Mouse (Mus musculus) CH12F3 (cell line): Measurements from ENCODE around the gene Gm884.

Experiments
- in situ Hi-C: fragments of 300-500 bp; cut with MboI; formaldehyde crosslinking; loops from 2 replicates; pipeline ENCODE4 v1.14.3; 2020; ENCODE audit warnings: low sequenced_read_pairs

Gene Gm884

DNA sequence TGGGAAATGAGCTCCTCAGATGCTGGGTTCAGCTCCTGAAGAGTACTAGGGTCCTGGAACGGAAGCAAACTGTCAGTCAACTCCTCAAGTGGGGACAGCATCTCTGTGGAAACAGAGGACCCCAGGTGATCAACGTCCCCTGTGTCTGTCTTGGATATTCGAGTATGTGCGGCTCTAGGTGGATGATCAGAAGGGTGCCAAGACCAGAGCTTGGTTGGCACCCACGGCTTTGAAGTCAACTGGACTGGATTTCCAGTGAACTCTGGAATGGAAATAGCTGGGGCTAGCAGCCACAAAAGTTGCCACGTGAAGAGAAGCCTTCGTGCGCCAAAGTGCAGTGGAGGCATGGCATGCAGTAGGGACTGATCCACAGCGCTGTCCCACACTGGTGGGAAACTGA is at the start of gene Gm884:
Gene Gm884, minus strand, starts transcription at position 101 of the 400 bp plus-strand sequence.
- in situ Hi-C loops = no loop called here

DNA sequence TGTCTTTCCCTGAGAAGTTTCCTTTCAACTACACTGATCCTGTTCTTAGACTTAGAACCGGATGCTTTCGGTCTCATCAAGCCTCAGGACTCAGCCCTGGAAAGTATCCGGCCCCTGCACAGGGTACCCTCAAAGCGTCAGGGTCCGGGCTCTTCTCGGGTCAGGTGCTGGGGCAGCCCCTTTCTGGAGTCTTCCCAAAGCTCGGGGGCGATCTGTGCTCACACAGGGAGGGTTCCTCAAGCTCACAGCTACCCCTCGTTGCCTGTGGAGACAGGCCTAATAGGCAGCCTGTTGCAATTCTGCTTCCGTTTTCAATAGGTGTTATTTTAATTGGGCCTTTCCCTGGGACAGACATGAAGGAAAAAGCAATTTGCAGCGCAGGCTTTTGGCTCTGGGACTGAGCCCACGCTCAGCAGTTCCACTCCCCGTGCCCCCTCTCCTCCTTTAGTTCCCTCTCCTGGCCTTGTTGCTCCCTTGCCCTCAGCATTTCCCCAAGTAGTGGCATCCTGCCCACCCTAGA is 46.0 kb upstream of the Gm884 start:
- in situ Hi-C loops = no loop called here

DNA sequence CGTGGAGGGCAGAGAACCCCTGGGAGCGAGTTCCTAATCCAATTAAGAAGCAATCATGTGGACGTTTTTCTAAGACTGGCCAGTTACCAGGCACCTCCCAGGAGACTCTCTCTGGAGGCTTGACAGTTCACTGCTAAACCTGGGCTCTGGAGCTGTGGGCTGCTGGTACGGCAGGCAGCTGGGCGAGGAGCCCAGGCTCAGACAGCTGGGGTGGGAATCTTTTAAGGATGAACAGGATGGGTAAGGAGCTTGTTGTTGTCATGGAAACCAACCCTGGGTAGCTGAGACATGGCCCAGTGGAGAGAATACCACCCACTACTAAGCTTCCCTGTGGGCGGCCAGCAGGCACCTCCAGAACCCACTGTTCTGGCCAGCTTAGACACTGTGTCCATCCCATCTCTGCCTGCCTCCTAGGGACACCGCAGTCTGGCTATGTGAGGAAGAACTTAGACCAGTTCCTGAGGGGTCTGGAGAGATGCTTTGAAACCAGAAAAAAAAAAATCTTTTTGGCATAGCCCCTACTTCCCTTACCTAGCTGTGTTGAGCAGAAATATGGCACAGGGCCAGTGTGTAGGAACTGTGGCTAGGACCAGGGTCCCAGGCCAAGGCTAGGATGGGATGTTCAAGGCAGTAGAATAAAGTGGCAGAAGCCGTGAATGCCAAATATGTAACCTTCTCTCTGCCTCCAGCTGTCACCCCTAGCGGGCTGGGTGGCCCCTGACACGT is 45.4 kb upstream of the Gm884 start:
- in situ Hi-C loops = no loop called here

DNA sequence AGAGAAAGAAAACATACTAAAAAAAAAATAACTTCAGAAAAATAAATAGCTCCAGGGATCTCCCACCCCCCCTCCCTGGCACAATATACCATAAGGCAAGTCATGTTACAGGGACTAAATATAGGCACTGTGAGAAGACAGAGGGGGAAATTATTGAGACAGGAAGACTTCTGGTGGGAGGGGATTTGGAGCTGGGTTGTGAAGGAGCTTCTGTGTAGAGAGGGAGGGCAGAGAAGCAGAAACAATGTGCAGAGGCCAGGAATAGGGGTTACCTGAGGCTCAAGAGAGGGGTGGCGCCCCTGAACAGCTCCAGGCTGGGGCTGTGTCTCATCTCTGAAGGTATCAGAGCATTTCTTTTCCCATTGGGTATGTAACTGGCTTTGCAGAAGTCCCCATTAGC is 44.8 kb upstream of the Gm884 start:
- in situ Hi-C loops = no loop called here

DNA sequence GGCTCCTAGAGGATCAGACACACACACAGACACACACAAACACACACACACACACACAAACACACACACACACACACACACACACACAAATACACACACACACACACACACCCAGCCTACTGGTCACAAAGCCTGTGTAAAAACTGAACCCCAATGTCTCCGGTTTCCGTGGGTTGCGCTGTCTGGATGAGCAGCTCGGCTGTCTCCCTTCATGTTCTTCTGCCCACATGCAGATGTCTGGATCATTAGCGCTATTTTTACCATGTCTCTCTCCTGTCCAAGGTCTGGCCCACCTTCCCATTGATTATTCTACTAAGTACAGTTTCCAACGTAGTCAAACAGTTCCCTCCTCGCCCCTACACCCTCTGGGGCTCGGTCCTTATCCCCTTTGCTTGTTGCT is 42.2 kb upstream of the Gm884 start:
- in situ Hi-C loops = no loop called here

DNA sequence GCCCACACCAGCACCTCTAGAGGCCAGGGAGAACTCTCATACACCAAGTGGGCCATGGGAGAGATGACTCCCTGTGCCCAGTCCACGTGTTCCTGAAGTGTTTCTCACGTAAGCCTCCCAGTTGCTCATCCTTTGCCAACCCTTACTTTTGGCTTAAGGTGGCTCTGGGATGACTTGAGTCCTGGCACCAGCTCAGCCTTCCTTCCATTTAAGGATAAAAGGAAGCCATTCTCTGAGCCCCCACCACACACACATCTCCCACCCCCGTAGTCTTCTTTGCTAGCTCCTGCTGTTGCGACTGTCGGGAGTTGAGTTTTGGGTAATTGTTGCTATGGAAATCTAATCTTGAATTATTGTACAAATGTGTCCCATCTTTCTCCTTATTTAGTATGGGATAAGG is 41.6 kb upstream of the Gm884 start:
- in situ Hi-C loops = no loop called here

DNA sequence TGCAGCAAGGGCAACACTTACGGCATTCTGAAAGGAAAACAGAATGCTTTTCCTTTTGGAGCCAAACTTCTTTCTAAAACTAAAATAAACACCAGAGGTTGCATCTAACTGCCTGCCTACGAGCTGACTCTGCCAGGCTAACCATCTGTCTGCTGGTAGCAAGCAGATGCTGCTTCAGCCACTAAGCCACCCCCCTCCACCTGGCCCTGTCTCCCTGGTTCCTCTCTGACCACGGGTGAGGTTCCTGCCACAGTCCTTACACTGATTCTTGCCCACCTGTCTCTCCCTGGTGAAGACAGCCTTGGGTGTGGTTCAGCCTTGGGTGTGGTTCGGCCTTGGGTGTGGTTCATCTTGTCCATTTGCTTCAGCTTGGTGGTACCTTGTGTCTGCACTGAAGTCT is 40.9 kb upstream of the Gm884 start:
- in situ Hi-C loops = no loop called here

DNA sequence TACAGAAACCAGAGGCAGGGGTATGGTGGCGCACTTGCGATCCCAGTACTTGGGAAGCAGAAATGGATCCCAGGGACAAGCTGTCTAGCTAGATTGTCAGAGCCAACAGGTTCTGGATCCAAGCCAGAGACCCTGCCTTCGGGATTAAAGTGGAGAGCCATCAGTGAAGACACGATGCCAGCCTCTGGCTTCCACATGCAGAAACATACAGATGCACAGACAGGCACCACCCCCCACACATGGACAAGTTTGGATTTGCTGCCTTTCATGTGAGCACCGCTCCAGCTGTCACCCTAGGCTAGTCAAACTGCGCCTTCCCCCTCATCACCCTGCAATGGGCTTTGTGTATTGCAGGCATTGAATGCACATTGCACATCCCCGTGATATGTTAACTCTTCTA is 37.2 kb upstream of the Gm884 start:
- in situ Hi-C loops = no loop called here

DNA sequence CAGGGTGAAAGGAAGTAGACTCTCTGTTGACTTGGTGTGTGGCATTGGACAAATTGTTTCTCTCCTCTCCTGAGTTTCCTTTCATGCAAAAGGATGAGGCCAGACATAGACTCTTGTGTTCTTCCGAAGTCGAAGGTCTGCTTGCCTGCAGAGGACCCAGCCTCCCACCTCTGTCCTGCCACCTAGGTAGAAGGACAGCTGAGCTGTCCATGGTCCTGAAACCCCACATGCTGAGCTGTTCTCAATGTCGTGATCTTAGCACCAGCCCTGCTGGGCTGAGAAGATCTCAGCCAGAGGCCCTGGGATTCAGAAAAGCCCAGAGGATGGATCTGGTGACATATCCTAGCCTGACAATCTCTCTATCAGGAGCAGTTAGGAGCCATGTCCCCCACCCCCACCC is 35.6 kb upstream of the Gm884 start:
- in situ Hi-C loops = no loop called here

DNA sequence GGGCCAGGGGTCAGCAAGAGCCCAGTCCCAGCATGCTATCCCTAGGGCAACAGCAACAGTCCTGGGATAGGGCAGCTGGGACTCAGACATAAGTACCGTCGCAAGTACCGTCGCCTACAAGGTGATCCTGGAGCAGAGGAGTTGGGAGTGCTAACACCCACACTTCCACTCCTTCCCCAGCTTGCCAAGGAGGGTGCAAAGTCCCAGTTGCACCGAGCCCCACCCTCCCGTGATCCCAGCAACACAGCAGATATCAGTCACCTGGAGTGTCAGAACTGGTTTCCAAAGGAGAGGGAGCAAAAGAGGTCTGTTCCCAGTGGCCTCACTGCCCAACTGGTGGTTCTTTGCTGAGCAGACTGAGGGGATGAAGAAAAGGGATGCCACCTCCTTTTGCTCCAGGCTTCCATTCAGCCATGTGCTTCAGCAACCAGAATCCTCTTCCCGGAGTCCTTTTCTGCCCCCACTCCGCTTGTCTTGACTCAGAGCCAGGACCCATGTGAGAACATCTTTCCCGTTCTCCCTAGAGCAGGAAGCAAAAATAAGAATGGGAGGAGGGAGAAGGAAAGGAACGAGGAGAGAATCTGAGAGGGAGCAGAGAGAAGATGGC is 32.5 kb upstream of the Gm884 start:
- in situ Hi-C loops = no loop called here

DNA sequence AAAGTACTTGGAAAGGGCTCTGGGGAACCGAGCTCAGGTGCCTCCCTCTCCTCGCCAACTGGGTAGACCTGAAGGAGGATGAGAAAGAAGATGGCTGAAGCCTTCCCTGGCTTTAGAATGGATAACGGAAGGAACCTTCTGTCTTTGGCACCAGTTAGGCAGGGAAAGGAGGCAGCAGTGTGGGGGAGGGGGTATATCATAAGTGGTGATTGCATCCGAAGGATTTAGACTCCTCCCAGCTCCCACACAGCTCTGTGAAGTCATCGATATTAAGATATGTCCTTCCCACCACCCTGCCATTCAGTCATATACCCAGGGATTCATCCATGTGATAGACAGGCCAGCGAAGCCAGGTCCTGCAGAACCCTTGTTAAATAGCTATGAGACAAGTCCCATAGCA is 30.5 kb upstream of the Gm884 start:
- in situ Hi-C loops = no loop called here

DNA sequence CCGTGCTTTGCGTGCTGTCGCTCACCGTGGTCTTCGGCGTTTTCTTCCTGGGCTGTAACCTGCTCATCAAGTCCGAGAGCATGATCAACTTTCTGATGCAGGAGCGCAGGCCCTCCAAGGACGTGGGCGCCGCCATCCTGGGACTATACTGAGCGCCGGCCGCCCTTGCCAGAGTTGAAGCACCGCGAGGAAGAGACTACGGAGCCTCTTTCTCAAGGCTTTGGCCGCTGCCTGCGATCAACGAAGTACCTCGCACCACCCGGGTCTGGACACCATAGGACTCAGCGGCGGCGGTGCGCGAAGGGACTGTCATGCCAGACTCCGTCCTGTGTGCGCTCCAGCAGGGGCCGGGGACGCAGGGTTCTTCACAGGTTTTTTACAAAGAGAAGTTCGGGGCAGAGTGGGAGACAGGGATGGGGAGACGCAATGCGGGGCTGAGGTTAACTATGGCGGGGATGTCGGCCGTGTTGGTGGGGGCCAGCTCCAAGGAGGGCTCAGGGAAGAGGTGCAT is 29.1 kb upstream of the Gm884 start:
- in situ Hi-C loops = no loop called here

DNA sequence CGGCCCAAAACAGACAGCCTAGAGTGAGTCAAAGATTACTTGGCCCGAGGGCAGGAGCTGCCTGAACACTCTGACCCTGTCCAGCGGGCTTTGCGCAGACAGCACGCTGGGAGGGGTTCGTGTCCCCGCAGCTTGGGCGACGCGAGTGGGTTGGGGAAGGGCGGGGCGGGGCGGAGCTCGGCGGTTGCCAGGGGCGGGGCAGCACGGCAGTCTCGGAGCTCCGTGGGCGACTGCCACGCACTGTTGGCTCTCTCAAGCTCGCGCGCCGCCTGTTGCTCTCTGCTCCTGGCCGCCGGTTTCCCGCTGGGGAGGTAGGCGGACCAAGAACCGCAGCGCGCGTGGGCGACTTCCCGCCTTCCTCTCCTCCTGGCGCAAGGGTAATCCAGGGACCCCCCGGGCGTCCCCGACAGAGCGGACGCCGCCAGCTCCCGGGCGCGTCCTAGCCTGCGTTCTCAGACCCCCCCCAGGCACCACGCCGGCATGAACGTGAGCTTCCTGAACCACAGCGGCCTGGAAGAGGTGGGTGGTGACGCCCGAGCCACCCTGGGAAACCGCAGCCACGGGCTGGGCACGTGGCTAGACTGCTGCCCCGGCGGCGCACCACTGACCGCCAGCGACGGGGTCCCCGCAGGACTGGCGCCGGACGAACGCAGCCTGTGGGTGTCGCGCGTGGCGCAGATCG is 28.5 kb upstream of the Gm884 start, which contains the start of gene Rprml:
Gene Rprml, plus strand, starts transcription at position 270 of the 682 bp plus-strand sequence.
- in situ Hi-C loops = no loop called here

DNA sequence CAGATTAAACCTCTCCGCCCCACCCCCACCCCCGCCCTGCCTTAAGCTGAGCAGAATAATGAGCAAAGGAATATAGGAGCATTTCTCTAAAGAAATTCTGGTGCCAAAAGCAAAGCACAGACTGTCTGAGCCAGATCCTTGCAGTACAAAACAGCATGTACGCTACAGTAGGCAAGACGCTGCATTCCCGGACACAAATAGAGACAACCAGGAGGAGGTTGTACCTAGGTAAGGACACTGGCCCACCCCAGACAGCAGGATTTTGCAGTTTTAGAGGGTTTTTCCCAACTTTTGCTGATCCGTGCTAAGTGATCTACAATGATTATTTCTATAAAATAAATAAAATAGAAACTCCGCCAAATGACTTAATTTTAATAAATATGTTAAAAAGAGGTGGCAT is 27.7 kb upstream of the Gm884 start:
- in situ Hi-C loops = no loop called here

DNA sequence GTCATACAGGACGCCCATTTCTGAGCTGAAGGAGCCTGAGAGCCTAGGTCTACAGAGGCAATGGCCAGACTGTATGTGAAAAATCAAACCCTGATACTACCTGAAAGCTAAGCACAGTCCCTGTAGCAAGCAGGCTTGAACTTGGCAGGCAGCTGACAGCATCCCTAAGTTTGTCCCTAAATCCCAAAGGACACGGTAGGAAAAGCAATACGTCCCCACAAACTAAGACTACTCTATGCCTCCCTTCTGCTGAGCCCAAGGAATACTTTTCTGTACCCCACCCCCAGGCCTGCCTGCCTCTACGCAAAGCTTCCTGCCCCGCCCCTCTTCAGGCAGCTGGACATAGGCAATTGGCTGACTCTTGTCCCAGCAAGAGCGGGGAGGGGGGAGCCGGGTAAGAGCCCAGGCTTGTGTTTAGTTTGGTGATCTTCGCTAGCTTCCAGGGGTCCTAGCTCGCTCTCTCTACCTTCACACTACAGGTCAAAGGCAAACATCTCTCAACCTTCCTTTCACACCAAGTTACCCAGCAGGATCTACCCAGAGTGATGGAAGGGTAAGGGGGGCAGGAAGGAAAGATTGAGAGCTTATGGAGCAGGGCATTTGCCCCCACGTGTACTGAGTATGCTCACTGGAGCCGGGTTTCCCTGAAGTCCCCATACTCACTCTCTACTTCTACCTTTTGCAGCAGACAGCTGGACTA is 27.1 kb upstream of the Gm884 start:
- in situ Hi-C loops = no loop called here

DNA sequence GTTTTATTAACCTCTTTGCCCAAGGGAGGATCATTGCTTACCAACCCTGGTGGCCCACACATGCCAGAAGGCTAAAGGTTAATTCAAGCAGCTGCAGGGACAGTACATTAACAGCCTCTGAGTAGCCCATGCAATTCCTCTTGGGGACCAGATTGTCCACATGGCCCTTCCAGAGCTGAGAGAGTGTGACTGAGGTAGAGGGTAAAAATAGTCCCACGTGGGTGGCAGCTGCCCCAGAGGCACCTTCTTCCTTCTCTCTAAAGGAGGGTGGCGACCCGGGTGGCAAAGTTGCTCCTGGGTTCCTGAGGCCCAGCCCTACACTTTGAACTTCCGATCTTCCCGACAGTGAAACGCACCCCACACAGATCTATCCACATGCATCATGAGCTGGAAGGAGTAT is 25.4 kb upstream of the Gm884 start:
- in situ Hi-C loops = no loop called here

DNA sequence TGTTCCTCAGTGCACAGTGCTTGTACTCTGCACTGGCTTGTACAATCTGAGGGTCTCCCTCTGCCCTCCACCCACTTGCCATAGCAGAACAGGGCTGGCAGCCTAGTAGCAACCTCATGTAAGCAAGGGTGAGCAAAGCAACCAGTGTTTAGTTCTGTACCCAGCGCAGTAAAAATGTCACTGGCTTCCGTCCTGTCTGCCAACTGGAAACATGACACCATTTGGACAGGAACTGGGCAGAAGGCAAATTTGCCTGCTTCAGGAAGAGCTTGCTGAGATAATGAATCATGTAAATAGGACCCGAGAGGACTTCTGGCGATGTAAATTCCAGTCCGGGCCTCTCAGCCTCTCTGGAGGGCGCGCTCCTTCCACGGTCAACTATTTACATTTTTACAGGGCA is 24.8 kb upstream of the Gm884 start:
- in situ Hi-C loops = no loop called here

DNA sequence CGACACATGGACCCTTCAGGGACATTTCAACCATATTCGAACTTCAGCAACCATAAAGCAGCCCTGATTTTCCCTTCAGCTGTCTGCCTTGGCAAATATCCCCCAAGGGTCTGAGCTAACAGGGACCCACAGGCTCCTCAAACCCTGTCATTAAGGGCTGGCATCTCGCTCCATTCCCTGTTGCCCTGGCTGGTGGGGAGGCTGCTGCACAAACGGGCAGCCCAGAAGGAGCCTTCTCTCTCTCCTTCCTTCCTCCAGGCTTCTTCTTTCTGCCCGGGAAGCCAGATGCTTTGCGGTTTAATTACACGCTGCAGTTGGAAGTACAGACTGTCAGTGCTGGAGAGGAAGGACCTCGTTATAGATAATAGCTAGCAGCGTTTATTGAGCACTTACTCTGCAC is 22.3 kb upstream of the Gm884 start:
- in situ Hi-C loops = no loop called here

DNA sequence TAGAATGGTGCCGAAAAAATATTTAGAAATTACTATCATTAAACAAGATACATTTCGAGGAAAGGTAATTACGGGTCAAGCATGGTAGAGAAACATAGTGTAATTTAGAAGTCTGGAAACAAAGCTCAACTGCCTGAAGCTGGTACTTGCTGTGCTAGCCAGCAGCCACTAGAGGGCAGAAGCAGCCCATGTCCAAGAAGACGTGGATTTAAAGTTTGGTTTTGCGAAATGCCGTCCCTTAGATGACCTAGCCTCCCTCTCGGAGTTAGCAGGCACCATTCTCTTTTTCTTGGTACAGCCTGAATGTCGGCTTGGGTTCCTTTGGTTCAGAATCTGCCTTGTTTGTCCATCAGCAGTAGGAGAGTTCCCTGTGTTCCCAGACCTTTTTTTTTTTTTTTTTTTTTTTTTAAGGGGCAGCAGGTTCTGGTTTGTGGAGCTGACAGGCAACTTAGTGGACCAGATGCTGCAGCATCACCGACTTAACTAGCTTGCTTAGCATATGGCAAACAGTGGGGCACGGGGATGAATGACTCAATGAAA is 18.5 kb upstream of the Gm884 start:
- in situ Hi-C loops = no loop called here

DNA sequence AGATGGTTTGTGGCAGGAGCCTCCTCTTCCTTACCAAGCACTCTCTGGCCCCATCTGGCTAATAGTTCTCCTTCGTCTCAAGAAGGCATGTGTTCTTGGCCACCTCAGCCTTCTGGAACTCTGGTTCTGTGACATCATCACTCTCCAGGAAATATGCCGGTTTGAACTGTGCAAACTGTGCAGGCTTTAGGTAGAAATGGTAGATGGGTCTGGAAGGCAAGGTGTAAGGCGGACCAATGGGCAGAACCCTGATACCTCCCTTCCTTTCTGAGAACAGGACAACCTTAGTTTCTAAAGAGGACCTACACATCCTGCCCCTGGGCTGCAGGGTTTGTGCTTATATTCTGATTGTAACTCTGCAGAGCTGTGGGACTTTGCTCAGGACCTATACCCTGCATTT is 17.9 kb upstream of the Gm884 start, which contains the start of gene Lyzl6:
Gene Lyzl6, minus strand, starts transcription at position 101 of the 400 bp plus-strand sequence.
- in situ Hi-C loops = no loop called here

DNA sequence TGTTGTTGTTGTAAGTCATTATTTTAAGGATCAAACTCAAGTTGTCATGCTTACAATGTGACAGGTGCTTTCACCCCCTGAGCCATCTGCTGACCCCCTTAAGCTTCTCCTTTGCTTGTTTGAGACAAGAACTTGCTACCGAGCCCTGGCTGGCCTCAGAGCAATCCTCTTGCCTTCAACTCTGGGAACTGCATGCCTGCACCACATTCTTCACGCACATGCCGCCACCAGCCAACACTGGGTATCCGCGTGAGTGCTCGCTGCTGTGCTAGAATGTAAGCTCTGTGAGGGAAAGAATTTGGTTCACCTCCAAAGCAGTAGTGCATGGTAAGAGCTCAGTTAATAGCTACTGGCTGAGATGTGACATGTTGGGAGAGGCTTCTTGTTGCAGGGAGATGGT is 15.3 kb upstream of the Gm884 start:
- in situ Hi-C loops = no loop called here
